Mouse (Mus musculus): Measurements from ENCODE around the gene Klhdc1.

The Klhdc1 gene

DNA sequence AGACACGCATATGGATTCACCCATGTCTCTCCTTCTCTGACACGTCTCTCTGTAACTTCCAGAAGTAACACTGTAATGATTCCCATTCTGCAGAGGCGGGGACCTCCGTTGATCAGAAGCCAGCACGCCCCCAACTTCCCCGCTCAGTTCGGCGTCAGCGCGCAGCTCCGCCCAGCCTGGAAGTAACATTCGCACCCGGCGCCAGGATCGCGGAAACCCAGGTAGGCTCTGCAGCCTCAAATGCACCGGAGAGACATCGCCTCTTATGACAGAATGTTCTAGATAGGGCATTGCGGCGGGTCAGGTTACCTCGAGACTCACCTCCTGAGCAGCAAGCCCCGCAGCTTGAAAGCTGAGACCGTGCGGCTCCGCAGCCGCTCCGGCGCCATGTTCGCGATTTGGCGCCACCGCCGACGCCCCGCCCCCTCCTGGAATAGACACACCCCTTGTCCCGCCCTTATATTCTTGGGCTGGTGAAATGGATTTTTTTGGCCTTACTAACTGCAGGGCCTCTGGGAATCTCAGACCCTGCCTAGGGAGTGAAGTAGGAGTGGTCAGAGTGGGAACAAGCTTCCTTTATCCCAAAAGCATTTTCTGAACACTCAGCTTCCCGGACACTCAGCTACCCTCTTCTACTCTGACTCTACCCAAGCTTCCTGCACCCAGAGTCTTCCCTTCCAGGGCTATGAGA lies 13.1 kb upstream of the Klhdc1 start, which contains the start of gene Pole2:
Gene Pole2, minus strand, starts transcription at position 420 of the 691 bp plus-strand sequence.
- DNase-seq (ENCODE audit: low read depth): peak; percentile 71

DNA sequence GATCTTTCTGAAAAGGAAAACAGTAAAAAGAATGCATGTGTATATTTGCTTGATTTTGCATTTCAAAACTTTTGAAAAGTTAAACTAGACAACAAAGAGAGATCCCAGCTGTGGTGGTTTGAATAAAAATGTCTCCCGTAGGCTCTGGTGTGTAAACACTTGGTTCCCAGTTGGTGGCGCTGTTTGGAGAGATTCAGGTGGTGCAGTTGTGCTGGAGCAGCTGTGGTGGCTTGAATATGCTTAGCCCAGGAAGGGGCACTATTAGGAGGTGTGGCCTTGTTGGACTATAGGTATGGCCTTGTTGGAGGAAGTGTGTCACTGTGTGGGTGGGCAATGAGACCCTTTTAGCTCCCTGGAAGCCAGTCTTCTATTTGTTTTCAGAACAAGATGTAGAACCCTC lies 11.7 kb upstream of the Klhdc1 start:
- peak; percentile 38 for DNase-seq (ENCODE audit: low read depth)

DNA sequence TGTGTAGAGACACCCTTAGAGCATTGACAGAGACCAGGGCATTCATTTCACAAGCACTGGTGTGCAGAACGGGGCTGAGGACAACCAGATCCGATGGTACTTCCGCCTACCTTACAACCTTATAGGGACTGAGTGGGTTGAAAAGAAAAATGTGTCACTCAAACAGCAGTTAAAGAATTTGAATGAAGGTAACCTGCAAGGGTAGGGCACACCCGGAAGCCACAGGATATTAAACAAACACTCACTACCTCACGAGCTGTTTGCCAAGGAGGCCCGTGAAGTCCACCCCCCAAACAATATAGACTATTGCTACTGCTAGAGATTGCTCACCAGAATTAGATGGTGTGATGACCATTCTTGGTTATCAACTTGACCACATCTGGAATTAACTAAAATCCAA lies 5.2 kb upstream of the Klhdc1 start:
- no peak for DNase-seq (ENCODE audit: low read depth)

DNA sequence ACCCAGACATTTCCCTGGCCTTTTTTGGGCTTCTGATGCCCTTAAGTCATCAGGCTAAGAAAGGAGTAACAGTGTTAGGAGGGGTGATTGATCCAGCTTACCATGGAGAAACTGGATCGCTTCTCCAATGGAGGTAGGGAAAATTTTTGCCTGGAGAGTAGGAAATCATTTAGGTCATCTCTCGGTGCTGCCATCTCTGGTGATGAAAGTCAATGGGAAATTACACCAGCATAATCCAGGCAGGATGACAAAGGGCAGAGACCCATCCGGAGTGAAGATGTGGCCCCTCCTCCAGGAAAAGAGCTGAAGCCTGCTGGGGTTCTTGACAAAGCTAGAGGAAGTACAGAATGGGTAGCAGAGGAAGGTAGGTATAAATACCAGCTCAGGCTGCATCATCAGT lies 2.7 kb upstream of the Klhdc1 start:
- no peak for DNase-seq (ENCODE audit: low read depth)

DNA sequence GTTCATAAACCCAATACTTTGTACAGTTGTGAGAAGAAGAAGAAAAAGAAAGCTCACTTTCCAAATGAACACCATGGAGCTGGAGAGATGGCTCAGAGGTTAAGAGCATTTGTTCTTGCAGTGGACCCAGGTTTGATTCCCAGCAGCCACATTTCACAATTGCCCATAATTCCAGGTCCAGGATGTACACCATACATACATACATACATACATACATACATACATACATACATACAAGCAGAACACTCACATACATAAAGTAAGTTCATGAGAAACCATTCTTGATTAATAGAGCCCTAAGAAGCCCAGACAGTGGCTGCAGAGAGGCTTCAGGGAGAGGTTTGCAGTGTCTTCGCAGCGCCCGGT lies 412 bp downstream of the Klhdc1 start:
- DNase-seq (ENCODE audit: low read depth): no peak

DNA sequence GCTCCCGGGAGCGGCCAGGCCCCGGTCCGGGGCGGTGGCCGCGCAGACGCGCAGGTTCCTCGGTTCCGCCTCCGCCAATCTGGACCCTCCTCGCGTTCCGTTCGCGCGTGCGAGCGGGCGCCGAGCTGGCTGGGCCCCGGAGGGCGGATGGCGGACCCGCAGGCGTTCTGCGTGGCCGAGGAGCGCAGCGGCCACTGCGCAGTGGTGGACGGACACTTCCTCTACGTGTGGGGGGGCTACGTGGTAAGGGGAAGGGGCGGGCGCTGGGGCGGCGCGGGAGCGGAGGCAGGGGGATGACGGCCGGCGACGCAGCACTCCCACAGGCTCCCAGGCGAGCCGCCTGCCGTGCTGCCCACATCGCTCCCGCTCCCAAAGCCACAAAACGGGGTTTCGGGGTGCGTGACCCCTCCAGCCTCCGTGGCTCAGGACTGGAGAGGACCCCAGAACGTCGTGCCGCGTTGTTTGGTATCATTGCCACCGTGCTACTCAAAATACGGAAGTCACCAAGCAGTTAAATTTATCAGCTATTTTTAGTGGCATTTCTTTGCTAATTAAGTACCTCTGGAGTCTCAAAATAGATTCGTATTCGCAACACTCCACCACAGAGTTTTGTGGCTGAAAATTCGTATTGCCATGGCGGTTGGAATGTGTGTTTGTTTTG lies 925 bp downstream of the Klhdc1 start:
- peak; percentile 16 for DNase-seq (ENCODE audit: low read depth)

DNA sequence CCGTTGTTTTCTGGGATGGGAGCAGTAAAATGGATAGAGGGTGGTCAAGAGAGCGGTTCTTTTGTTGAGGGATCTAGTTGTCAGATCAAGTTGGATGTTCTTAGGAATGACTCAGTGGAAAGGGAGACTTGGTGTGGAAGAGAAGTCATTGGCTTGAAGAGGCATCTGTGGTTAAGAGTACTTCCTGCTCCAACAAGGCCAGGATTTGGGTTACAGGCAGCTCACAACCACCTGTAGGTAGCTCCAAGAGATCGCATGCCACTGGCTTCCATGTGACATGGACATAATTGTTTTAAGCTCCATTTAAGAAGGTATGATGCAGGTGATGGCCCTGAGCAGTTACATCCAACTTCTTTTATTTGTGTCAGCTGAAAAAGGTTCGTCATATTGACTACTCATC lies 8.8 kb downstream of the Klhdc1 start:
- no peak for DNase-seq (ENCODE audit: low read depth)

DNA sequence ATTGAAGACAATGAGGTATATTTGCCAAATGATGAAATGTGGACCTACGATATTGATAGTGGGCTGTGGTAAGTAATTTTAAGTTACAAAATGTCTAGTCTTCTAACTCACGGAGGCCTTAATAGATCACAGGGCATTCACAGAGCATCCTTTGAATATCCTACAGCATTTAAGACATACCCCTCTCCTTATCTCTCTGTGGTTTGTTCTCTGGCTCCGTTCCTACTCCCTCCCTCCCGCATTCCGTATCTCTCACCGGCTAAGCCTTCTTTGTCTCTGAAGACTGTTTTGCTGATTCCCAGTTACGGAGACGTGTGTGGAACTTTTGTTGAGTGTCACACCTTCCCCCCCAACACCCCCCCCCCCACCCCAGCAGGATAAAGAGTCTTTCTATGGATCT lies 9.8 kb downstream of the Klhdc1 start:
- DNase-seq (ENCODE audit: low read depth): no peak

DNA sequence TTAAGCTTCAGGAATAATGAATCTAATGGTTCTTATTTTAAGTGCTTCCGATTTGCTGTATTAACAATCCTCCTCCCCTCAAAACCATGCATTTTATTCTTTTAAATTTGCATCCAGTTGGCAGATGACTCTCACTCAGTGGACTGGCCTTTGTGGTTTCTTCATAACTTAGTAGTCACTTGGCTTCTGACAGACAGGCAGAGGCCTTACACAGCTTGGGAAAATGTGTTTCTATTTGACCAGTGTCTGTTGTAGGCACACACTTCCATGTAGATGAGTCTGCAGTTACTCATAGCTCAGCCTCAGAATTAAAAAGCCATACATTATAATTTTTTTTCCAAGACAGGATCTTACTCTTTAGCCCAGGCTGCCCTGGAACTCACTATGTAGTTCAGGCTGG lies 12.8 kb downstream of the Klhdc1 start:
- no peak for DNase-seq (ENCODE audit: low read depth)

DNA sequence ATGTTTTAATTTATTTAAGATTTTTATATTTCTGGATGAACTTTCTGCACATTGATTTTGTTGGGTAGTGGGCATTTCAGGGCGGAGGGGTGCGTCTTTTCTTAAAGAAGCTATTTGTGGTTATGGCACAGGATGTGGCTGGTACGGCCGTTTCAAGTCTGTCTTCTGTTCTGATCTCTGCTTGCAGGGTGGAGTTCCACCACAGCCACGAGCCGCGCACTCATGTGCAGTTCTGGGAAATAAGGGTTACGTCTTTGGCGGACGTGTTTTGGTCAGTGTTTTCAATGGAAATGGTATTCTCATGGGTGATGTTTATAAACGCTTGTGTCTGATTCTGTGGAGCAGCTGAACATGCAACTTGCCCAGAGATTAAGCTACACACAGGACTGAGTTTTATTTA lies 16.9 kb downstream of the Klhdc1 start:
- DNase-seq (ENCODE audit: low read depth): no peak

DNA sequence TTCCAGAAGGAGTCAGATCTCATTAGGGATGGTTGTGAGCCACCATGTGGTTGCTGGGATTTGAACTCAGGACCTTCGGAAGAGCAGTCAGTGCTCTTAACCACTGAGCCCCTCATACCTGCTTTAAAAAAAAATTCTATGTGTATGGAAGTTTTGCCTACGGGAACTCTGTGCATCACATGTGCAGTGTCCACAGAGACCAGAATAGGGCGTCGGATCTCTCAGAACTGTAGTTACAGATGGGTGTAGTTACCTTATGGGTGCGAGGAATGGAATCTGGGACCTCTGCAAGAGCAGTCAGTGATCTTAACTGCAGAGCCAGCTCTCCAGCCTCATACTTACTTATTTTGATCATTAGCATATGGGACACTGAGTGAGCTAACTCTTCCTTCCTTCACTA lies 21.3 kb downstream of the Klhdc1 start:
- no peak for DNase-seq (ENCODE audit: low read depth)

DNA sequence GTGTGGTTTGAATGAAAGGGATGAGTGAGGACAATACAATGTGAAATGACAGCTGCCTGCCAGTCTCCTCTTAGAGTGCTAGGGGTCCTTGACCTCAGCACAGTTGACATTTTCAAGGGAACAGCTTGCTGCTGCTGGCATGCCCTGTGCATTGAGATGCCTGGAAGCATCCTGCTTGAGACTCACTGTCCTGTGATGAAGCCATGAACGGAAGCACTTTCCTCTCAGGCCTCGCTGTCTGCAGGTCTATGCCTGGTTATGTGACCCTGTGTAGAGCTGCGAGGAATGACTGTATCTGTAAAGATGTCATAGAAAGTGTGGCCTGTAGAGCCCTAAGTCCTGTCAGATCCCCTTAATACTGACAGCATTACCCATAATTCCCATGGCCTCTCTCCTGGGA lies 24.1 kb downstream of the Klhdc1 start:
- DNase-seq (ENCODE audit: low read depth): no peak

DNA sequence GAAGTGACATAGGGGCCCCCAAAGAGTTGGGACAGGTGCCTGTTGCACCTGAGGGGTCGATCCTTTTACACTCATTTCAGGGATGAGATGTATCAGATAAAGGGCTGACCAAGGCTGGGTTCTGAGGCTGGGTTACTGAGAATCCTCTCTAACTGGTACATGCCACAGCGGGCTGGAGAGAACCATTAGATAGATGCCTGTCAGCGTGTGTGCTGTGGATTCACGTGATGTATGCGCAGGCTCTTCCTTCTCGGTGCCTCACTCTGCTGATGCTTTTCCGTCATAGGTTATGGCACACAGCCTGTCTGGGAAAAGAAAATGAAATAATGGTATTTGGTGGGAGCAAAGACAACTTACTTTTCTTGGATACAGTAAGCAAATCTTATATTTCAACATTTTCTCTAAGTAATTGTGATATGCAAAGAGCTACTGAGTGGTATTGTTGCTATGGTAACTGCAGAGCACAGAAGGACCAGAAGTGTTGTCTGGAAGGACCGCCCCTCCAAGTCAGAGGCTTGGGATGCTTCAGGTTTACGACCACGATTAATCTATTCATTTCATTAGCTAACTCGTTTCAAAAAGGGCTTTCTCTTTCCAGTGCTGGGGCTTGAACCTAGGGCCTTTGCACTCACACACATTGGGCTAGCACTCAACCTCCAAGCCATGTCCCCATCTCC lies 27.1 kb downstream of the Klhdc1 start:
- no peak for DNase-seq (ENCODE audit: low read depth)

DNA sequence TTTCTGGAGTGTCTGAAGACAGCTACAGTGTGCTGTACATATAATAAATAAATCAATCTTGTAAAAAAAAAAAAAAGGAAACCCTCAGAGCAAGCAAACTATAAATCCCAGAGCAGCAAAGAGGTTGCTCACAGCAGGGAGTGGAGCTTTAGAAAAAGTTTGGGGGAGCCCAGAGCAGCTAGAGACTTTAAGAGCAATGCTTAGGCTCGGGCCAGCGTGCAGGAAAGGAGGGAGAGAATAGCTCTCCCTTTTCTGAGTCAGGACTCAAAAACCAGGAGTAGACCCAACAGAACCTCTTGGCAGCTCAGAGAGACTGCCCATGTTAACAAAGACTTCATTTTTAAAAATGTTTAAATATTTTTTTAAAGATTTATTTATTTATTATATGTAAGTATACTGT lies 28.0 kb downstream of the Klhdc1 start:
- DNase-seq (ENCODE audit: low read depth): no peak

DNA sequence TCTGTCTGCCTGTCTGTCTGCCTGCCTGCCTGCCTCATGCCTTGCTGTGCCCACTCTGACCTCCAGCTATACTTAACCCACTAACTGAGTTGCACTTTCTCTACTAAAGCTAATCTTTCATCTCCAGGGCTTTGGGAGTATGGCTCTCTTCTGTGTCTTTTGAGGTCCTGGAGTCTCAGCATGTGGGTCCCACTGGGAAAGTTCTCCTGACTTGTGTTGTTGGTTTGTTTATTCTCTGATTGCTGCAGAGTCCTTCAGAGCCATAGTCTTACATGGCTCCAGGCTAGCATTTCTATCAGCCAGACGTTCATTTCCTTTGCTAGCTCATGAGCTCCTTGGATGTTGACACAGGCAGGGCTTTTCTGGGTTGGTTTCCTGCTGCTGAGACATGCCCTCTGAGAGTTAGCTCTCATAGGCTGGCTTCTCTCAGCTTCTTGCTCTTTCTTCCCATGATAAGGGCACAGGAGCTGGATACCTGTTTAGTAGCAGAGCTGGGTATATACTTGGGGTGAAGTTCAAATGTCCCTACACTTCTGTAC lies 39.0 kb downstream of the Klhdc1 start:
- no peak for DNase-seq (ENCODE audit: low read depth)

DNA sequence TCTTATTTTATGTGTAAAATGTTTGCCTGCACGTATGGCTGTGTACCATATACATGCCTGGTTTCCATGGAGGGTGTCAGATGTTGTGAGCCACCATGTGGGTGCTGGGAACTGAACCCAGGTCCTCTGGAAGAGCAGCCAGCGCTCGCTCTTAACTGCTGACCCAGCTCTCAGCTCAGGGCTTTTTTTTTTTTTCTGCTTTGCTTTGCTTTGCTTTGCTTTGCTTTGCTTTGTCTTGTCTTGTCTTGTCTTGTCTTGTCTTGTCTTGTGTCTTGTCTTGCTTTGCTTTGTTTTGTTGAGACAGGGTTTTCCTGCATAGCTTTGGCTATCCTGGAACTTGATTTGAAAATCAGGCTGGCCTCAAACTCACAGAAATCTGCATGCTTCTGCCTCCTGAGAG lies 39.9 kb downstream of the Klhdc1 start:
- no peak for DNase-seq (ENCODE audit: low read depth)

DNA sequence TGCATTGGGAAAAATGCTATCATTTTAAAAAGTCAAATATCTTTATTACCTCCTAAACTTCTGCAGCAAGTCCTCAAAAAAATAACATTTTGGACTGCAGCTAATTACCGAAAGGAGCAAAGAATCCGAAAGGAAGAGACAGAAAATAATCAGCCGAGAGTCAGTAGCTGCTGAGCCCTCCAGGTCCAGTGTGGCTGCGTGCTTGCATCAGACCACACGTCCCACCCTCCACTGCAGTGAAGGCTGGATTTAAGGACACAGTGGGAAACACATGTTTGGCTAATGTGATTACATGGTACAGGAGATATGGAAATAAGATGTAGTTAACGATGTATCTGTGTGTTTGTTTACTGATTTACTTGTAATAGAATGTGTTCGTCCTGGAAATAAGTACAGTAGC lies 42.2 kb downstream of the Klhdc1 start:
- no peak for DNase-seq (ENCODE audit: low read depth)

DNA sequence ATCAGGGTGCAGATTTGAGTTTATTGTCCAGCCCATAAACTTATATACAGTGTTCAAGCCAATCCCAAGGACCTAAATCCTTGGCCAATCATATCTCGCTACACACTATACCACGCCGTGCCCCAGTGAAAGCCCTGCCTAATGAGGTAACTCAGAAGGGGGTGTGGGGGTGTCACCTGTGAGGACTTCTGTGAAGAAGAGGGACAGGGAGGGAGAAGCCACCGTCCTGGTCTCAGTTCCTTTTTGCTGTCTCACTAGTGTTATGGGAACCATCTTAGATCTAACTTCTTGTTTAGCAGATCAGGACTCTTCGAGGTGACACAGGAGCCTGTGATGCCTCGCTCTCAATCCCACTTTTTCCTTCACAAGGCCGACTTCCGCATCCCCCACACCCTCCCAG lies 46.6 kb downstream of the Klhdc1 start:
- no peak for DNase-seq (ENCODE audit: low read depth)

DNA sequence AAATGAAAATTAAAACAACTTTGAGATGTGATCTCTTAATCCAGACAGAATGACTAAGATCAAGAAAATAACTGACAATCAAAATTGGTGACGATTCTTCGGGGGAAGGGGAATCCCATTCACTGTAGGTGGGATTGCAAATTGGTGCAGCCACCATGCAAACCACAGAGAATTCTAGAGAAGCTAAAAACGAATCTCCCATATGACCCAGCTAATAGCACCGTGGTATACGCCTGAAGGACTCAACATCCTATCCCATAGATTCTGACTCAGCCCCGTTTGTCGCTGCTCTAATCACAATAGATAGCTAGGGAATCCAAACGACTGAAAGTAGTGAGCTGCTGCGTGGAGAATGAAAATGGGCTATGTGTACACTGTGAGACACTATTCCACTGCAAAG lies 47.7 kb downstream of the Klhdc1 start:
- DNase-seq (ENCODE audit: low read depth): no peak

DNA sequence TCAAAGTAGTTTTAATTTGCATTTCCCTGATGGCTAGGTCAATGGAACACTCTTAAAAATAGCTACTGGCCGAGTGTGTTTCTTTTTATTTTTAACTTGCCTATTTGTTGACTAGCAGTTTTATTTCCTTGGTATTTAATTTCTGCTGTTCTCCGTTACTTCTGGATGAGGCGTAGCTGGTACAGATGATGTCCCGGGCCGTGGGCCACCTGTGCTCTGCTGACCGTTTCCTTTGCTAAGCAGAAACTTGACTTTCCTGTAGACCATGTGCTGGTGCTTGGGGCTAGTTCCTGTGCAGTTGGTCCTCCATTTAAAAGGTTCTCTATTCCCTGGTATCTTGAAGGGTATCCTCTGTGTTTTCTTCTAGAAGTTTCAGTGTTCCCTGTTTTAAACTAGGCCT lies 51.4 kb downstream of the Klhdc1 start:
- no peak for DNase-seq (ENCODE audit: low read depth)

DNA sequence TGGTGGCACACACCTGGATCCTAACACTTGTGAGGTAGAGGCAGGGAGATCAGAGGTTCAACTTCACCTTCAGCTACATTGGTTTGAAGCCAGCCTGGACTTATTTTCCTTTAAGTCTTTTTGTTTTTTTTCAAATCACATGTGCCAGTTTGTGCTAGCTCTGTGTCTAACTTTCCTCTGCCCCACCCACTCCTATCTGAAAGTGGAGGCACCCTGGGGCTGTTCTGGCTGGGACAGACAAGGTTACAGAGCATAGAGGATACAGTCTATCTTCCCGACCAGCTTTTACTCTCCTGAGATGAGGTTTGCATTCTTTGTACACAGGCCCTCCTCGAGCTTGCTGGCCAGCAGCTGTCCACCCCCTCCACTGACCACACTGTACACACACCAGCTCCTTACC lies 52.8 kb downstream of the Klhdc1 start:
- no peak for DNase-seq (ENCODE audit: low read depth)

DNA sequence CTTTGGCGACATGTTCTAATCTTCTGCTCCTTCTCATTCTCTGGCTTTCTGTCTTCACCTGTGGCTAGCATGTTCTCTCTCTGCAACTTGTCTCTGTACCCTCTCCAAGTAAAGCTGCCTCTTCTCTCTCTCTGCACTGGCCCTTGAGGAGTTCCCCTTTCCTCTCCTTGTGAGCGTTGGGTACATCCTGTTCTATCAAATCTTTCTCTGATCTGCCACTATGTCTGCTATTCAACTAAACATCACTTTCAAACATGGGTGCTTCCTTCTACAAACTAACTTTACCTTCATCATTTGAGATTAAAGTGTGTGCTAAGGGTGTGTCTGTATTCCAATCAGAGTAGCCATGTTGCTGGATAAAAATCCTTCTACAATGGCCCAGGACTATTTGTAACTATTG lies 54.0 kb downstream of the Klhdc1 start:
- DNase-seq (ENCODE audit: low read depth): no peak

DNA sequence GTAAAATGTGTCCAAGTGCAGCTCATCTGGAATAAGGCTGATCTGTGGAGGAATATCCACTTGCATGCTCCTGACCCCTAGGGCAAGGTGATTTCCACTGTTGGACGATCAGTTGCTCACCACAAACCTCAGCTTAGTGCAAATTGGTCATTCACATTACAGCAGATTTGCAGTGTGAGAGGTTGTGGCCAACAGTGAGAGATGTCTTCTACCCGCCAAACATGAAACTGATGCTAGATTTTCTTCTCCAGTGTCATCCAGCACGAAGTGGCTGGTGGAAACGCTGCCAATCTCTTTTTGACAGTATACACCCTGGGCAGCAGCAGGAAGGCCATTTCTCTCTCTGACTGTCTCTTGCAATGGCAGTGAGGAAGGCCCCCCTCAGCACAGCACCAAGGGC lies 54.7 kb downstream of the Klhdc1 start:
- no peak for DNase-seq (ENCODE audit: low read depth)
